Mouse (Mus musculus): ENCODE data around the gene Sipa1l1. TPM values are rescaled to one million over a fixed set of nuclear protein-coding genes. Genes with fewer than 3 reads are reported as not detected.
A peak's percentile ranks its signal among the peaks of the same experiment; 100 is the strongest.

Sipa1l1 gene
- polyA plus RNA-seq, 1 experiment from 2014 or later = 39.0 TPM

GRCm38 (mm10) chr12:82186740-82187139 is 17.6 kb downstream of the Sipa1l1 start:
- H3K9me3 ChIP-seq = no peaks in the 10 kb centered on the region
- no peak overlapping the region for H3K9ac ChIP-seq
- H3K27ac ChIP-seq = no peak overlapping the region
- no peak overlapping the region for H3K4me3 ChIP-seq
- 77% methylated on average over 3 of the region's 3 CpGs for WGBS
- peaks cover 40% of the 10 kb centered on the region for H3K4me1 ChIP-seq
- H3K36me3 ChIP-seq = peaks cover 6% of the 10 kb centered on the region
- H3K4me2 ChIP-seq = no peak overlapping the region
- H3K27me3 ChIP-seq = no peaks in the 10 kb centered on the region
- ATAC-seq (ENCODE audit: insufficient number of reproducible peaks, low FRiP score, low TSS enrichment, low read depth) = no peak

- H3K4me3 ChIP-seq = no peak overlapping the region
- H3K36me3 ChIP-seq = peaks cover under 1% of the 10 kb centered on the region; the same call in 1 of the 2 replicates
- 59% methylated on average over 7 of the region's 7 CpGs for WGBS
- no peak overlapping the region for H3K9ac ChIP-seq
- peaks cover 41% of the 10 kb centered on the region for H3K4me1 ChIP-seq
- no peaks in the 10 kb centered on the region for H3K9me3 ChIP-seq
- no peaks in the 10 kb centered on the region for H3K27me3 ChIP-seq
- no peak overlapping the region for H3K27ac ChIP-seq
- no peak for ATAC-seq (ENCODE audit: insufficient number of reproducible peaks, low FRiP score, low TSS enrichment, low read depth)
- H3K4me2 ChIP-seq = no peak overlapping the region
Observed at GRCm38 (mm10) chr12:82187178-82187839, 18.2 kb downstream of the Sipa1l1 start.

GRCm38 (mm10) chr12:82188321-82189075 is 19.4 kb downstream of the Sipa1l1 start:
- no peaks in the 10 kb centered on the region for H3K9me3 ChIP-seq
- no peaks in the 10 kb centered on the region for H3K36me3 ChIP-seq
- WGBS = 43% methylated on average over 9 of the region's 9 CpGs
- H3K9ac ChIP-seq = no peak overlapping the region
- H3K4me2 ChIP-seq = no peak overlapping the region
- no peak for ATAC-seq (ENCODE audit: insufficient number of reproducible peaks, low FRiP score, low TSS enrichment, low read depth)
- H3K4me3 ChIP-seq = no peak overlapping the region
- H3K27me3 ChIP-seq = no peaks in the 10 kb centered on the region
- H3K4me1 ChIP-seq = peaks cover 50% of the 10 kb centered on the region
- H3K27ac ChIP-seq = peak overlapping the region; percentile 35; the same call in 1 of the 2 replicates

GRCm38 (mm10) chr12:82189076-82189675 is 20.1 kb downstream of the Sipa1l1 start:
- Histone ChIP-seq H3K27ac (peak overlapping the region; percentile 61; the same call in 1 of the 2 replicates), H3K9me3 (no peaks in the 10 kb centered on the region), H3K27me3 (no peaks in the 10 kb centered on the region), H3K9ac (no peak overlapping the region), H3K4me1 (peaks cover 50% of the 10 kb centered on the region), H3K4me2 (peak overlapping the region; percentile 10; the same call in 1 of the 2 replicates), H3K36me3 (no peaks in the 10 kb centered on the region), H3K4me3 (no peak overlapping the region)
- no peak for ATAC-seq (ENCODE audit: insufficient number of reproducible peaks, low FRiP score, low TSS enrichment, low read depth)
- 16% methylated on average over 6 of the region's 6 CpGs for WGBS

- ATAC-seq (ENCODE audit: insufficient number of reproducible peaks, low FRiP score, low TSS enrichment, low read depth) = no peak
- Histone ChIP-seq H3K27ac (no peak overlapping the region), H3K4me1 (peaks cover 53% of the 10 kb centered on the region), H3K27me3 (no peaks in the 10 kb centered on the region), H3K4me3 (no peak overlapping the region), H3K36me3 (no peaks in the 10 kb centered on the region), H3K9ac (no peak overlapping the region), H3K4me2 (no peak overlapping the region), H3K9me3 (no peaks in the 10 kb centered on the region)
- 57% methylated on average over 16 of the region's 16 CpGs for WGBS
Observed at GRCm38 (mm10) chr12:82189715-82190581, 20.8 kb downstream of the Sipa1l1 start.

GRCm38 (mm10) chr12:82190582-82190965 is 21.5 kb downstream of the Sipa1l1 start:
- Histone ChIP-seq H3K4me3 (no peak overlapping the region), H3K4me2 (no peak overlapping the region), H3K27ac (no peak overlapping the region), H3K4me1 (peaks cover 59% of the 10 kb centered on the region), H3K27me3 (no peaks in the 10 kb centered on the region), H3K36me3 (no peaks in the 10 kb centered on the region), H3K9ac (no peak overlapping the region), H3K9me3 (no peaks in the 10 kb centered on the region)
- 86% methylated on average over 16 of the region's 16 CpGs for WGBS
- ATAC-seq (ENCODE audit: insufficient number of reproducible peaks, low FRiP score, low TSS enrichment, low read depth) = no peak

- H3K36me3 ChIP-seq = no peaks in the 10 kb centered on the region
- no peaks in the 10 kb centered on the region for H3K9me3 ChIP-seq
- H3K9ac ChIP-seq = no peak overlapping the region
- peaks cover 67% of the 10 kb centered on the region for H3K4me1 ChIP-seq
- WGBS = 74% methylated on average over 5 of the region's 5 CpGs
- no peak overlapping the region for H3K4me2 ChIP-seq
- H3K4me3 ChIP-seq = no peak overlapping the region
- no peaks in the 10 kb centered on the region for H3K27me3 ChIP-seq
- H3K27ac ChIP-seq = no peak overlapping the region
- no peak for ATAC-seq (ENCODE audit: insufficient number of reproducible peaks, low FRiP score, low TSS enrichment, low read depth)
Observed at GRCm38 (mm10) chr12:82191686-82192085, 22.6 kb downstream of the Sipa1l1 start.

GRCm38 (mm10) chr12:82192641-82193054 is 23.5 kb downstream of the Sipa1l1 start:
- Histone ChIP-seq H3K27me3 (no peaks in the 10 kb centered on the region), H3K4me2 (no peak overlapping the region), H3K36me3 (no peaks in the 10 kb centered on the region), H3K9ac (no peak overlapping the region), H3K4me1 (peaks cover 63% of the 10 kb centered on the region), H3K9me3 (no peaks in the 10 kb centered on the region), H3K27ac (no peak overlapping the region), H3K4me3 (no peak overlapping the region)
- no peak for ATAC-seq (ENCODE audit: insufficient number of reproducible peaks, low FRiP score, low TSS enrichment, low read depth)
- 73% methylated on average over 4 of the region's 4 CpGs for WGBS

GRCm38 (mm10) chr12:82193476-82193875 is 24.4 kb downstream of the Sipa1l1 start:
- Histone ChIP-seq H3K4me1 (peaks cover 55% of the 10 kb centered on the region), H3K36me3 (no peaks in the 10 kb centered on the region), H3K4me2 (no peak overlapping the region), H3K4me3 (no peak overlapping the region), H3K27me3 (no peaks in the 10 kb centered on the region), H3K9me3 (no peaks in the 10 kb centered on the region), H3K9ac (no peak overlapping the region), H3K27ac (no peak overlapping the region)
- 42% methylated on average over 2 of the region's 2 CpGs for WGBS
- ATAC-seq (ENCODE audit: insufficient number of reproducible peaks, low FRiP score, low TSS enrichment, low read depth) = no peak

GRCm38 (mm10) chr12:82194919-82195318 is 25.8 kb downstream of the Sipa1l1 start:
- 53% methylated on average over 3 of the region's 3 CpGs for WGBS
- no peak overlapping the region for H3K27ac ChIP-seq
- no peaks in the 10 kb centered on the region for H3K36me3 ChIP-seq
- ATAC-seq (ENCODE audit: insufficient number of reproducible peaks, low FRiP score, low TSS enrichment, low read depth) = no peak
- H3K27me3 ChIP-seq = no peaks in the 10 kb centered on the region
- H3K4me1 ChIP-seq = peaks cover 48% of the 10 kb centered on the region; the same call in 1 of the 2 replicates
- H3K9ac ChIP-seq = no peak overlapping the region
- H3K9me3 ChIP-seq = no peaks in the 10 kb centered on the region
- no peak overlapping the region for H3K4me3 ChIP-seq
- no peak overlapping the region for H3K4me2 ChIP-seq

GRCm38 (mm10) chr12:82196213-82196612 is 27.1 kb downstream of the Sipa1l1 start:
- H3K36me3 ChIP-seq = no peaks in the 10 kb centered on the region; the same call in 1 of the 2 replicates
- no peaks in the 10 kb centered on the region for H3K9me3 ChIP-seq
- no peak overlapping the region for H3K4me2 ChIP-seq
- H3K4me3 ChIP-seq = no peak overlapping the region
- no peak for ATAC-seq (ENCODE audit: insufficient number of reproducible peaks, low FRiP score, low TSS enrichment, low read depth)
- H3K9ac ChIP-seq = no peak overlapping the region
- 82% methylated on average over 2 of the region's 2 CpGs for WGBS
- H3K27ac ChIP-seq = no peak overlapping the region
- peaks cover 41% of the 10 kb centered on the region; the same call in 1 of the 2 replicates for H3K4me1 ChIP-seq
- H3K27me3 ChIP-seq = no peaks in the 10 kb centered on the region
